Mouse (Mus musculus): ENCODE results near the gene Kap. TPM values are rescaled to one million over a fixed set of nuclear protein-coding genes. Genes with fewer than 3 reads are reported as not detected.
A peak's percentile ranks its signal among the peaks of the same experiment; 100 is the strongest.

The Kap gene
- polyA plus RNA-seq (2015; fragmentation: Nextera tagmentation; extraction: Ambion mirVana) = not detected in 2 replicates

DNA sequence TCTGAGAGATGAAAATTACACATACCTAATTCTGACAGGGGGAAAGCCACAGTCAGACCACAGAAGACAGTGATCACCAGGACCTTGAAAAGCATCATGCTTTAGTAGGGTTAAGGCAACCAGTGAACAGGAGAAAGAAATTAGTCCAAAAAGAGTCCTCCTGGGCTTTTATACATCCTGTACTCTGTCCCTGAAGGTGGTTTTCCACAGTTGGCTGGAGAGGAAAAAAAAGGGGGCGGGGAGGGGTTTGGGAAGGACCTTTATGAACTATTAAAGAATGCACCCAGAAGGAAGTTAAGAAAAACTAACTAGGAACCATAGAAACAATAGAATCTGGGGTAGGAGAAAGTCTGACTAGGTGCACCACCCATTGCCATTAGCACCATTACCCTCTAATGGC is at the start of gene Kap:
TSS of gene Kap (minus strand) at position 237 of the 400 bp plus-strand sequence.
- Histone ChIP-seq H3K27me3 (ENCODE audit: control insufficient read depth, insufficient read depth, low read length) (no peaks in the 10 kb centered on the region), H3K9me3 (ENCODE audit: control insufficient read depth, low read length) (no peaks in the 10 kb centered on the region), H3K36me3 (ENCODE audit: control insufficient read depth, insufficient read depth, low read length) (no peaks in the 10 kb centered on the region), H3K4me1 (replicated peaks; ENCODE audit: control insufficient read depth, insufficient read depth) (no peaks in the 10 kb centered on the region), H3K27ac (replicated peaks) (no peak within 1 kb of the TSS), H3K9ac (ENCODE audit: low read length) (no peak within 1 kb of the TSS), H3K4me2 (replicated peaks; ENCODE audit: low read depth) (no peak within 1 kb of the TSS), H3K4me3 (ENCODE audit: low read depth, low read length) (no peak within 1 kb of the TSS)
- ATAC-seq (ENCODE audit: low FRiP score, low TSS enrichment) (no peak), DNase-seq (ENCODE audit: low spot score) (no peak)
- 57% methylated on average over 1 of the region's 1 CpGs for WGBS
- no peak for TF ChIP-seq CTCF (IDR thresholded peaks at IDR 0.05; ENCODE audit: low read depth)
- TF ChIP-seq EP300 (optimal IDR thresholded peaks at IDR 0.05) = no peak

GRCm38 (mm10) chr6:133885871-133886415 is 32.4 kb upstream of the Kap start:
- no peak overlapping the region for H3K9ac ChIP-seq (ENCODE audit: low read length)
- no peaks in the 10 kb centered on the region for H3K27me3 ChIP-seq (ENCODE audit: control insufficient read depth, insufficient read depth, low read length)
- H3K9me3 ChIP-seq (ENCODE audit: control insufficient read depth, low read length) = no peaks in the 10 kb centered on the region
- ATAC-seq (ENCODE audit: low FRiP score, low TSS enrichment) (no peak), DNase-seq (ENCODE audit: low spot score) (no peak)
- no peak overlapping the region for H3K4me3 ChIP-seq (ENCODE audit: low read depth, low read length)
- no peaks in the 10 kb centered on the region for H3K36me3 ChIP-seq (ENCODE audit: control insufficient read depth, insufficient read depth, low read length)
- no peak overlapping the region for H3K27ac ChIP-seq (replicated peaks)
- no peaks in the 10 kb centered on the region for H3K4me1 ChIP-seq (replicated peaks; ENCODE audit: control insufficient read depth, insufficient read depth)
- 86% methylated on average over 5 of the region's 5 CpGs for WGBS
- TF ChIP-seq CTCF (IDR thresholded peaks at IDR 0.05; ENCODE audit: low read depth) (no peak), EP300 (optimal IDR thresholded peaks at IDR 0.05) (no peak)
- no peak overlapping the region for H3K4me2 ChIP-seq (replicated peaks; ENCODE audit: low read depth)

DNA sequence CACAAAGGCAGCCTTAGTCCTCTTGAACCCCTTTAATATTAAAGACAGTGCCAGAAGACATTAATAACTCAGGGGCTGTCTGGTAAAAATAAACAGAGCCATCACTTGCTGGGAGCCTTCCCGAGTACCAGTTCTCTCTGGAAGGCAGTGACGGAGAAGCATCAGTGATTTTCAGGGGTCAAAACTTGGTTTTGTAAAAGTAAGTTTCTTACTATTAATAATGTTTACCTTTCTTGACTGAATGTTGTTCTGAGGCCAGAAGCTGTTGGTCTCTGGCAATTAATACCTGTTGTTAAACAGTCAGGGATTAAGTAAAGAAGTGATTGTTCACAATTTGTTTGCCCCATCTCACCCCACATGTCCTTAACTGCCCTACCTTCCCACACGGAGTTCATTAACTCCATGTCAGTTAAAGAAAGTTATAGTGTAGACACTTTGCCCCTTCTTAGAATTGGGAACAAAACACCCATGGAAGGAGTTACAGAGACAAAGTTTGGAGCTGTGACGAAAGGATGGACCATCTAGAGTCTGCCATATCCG is 30.0 kb upstream of the Kap start:
- no peak overlapping the region for H3K9ac ChIP-seq (ENCODE audit: low read length)
- TF ChIP-seq EP300 (optimal IDR thresholded peaks at IDR 0.05) = no peak
- TF ChIP-seq CTCF (IDR thresholded peaks at IDR 0.05; ENCODE audit: low read depth) = no peak
- no peaks in the 10 kb centered on the region for H3K36me3 ChIP-seq (ENCODE audit: control insufficient read depth, insufficient read depth, low read length)
- ATAC-seq (ENCODE audit: low FRiP score, low TSS enrichment) = no peak
- H3K4me2 ChIP-seq (replicated peaks; ENCODE audit: low read depth) = no peak overlapping the region
- DNase-seq (ENCODE audit: low spot score) = no peak
- no peaks in the 10 kb centered on the region for H3K27me3 ChIP-seq (ENCODE audit: control insufficient read depth, insufficient read depth, low read length)
- H3K27ac ChIP-seq (replicated peaks) = no peak overlapping the region
- WGBS = 55% methylated on average over 5 of the region's 5 CpGs
- no peak overlapping the region for H3K4me3 ChIP-seq (ENCODE audit: low read depth, low read length)
- no peaks in the 10 kb centered on the region for H3K4me1 ChIP-seq (replicated peaks; ENCODE audit: control insufficient read depth, insufficient read depth)
- H3K9me3 ChIP-seq (ENCODE audit: control insufficient read depth, low read length) = no peaks in the 10 kb centered on the region

- WGBS = 24% methylated on average over 12 of the region's 12 CpGs
- ATAC-seq (ENCODE audit: low FRiP score, low TSS enrichment) (no peak), DNase-seq (ENCODE audit: low spot score) (peak; percentile 25)
- no peak overlapping the region for H3K9ac ChIP-seq (ENCODE audit: low read length)
- TF ChIP-seq CTCF (IDR thresholded peaks at IDR 0.05; ENCODE audit: low read depth) = peak; percentile 80
- TF ChIP-seq EP300 (optimal IDR thresholded peaks at IDR 0.05) = no peak
- H3K4me3 ChIP-seq (ENCODE audit: low read depth, low read length) = no peak overlapping the region
- H3K4me2 ChIP-seq (replicated peaks; ENCODE audit: low read depth) = no peak overlapping the region
- H3K36me3 ChIP-seq (ENCODE audit: control insufficient read depth, insufficient read depth, low read length) = no peaks in the 10 kb centered on the region
- H3K27ac ChIP-seq (replicated peaks) = no peak overlapping the region
- H3K27me3 ChIP-seq (ENCODE audit: control insufficient read depth, insufficient read depth, low read length) = no peaks in the 10 kb centered on the region
- H3K9me3 ChIP-seq (ENCODE audit: control insufficient read depth, low read length) = no peaks in the 10 kb centered on the region
- H3K4me1 ChIP-seq (replicated peaks; ENCODE audit: control insufficient read depth, insufficient read depth) = no peaks in the 10 kb centered on the region
These were observed 22.4 kb upstream of the Kap start for GRCm38 (mm10) chr6:133875906-133876462.

- ATAC-seq (ENCODE audit: low FRiP score, low TSS enrichment) (no peak), DNase-seq (ENCODE audit: low spot score) (no peak)
- H3K4me3 ChIP-seq (ENCODE audit: low read depth, low read length) = no peak overlapping the region
- H3K9me3 ChIP-seq (ENCODE audit: control insufficient read depth, low read length) = no peaks in the 10 kb centered on the region
- H3K9ac ChIP-seq (ENCODE audit: low read length) = no peak overlapping the region
- TF ChIP-seq EP300 (optimal IDR thresholded peaks at IDR 0.05) (no peak), CTCF (IDR thresholded peaks at IDR 0.05; ENCODE audit: low read depth) (no peak)
- no peak overlapping the region for H3K4me2 ChIP-seq (replicated peaks; ENCODE audit: low read depth)
- no peak overlapping the region for H3K27ac ChIP-seq (replicated peaks)
- H3K36me3 ChIP-seq (ENCODE audit: control insufficient read depth, insufficient read depth, low read length) = no peaks in the 10 kb centered on the region
- 66% methylated on average over 2 of the region's 2 CpGs for WGBS
- no peaks in the 10 kb centered on the region for H3K27me3 ChIP-seq (ENCODE audit: control insufficient read depth, insufficient read depth, low read length)
- no peaks in the 10 kb centered on the region for H3K4me1 ChIP-seq (replicated peaks; ENCODE audit: control insufficient read depth, insufficient read depth)
These were observed 19.1 kb upstream of the Kap start for GRCm38 (mm10) chr6:133872667-133873066.

GRCm38 (mm10) chr6:133871131-133871530 is 17.6 kb upstream of the Kap start:
- Histone ChIP-seq H3K27ac (replicated peaks) (no peak overlapping the region), H3K4me2 (replicated peaks; ENCODE audit: low read depth) (no peak overlapping the region), H3K4me3 (ENCODE audit: low read depth, low read length) (no peak overlapping the region), H3K9me3 (ENCODE audit: control insufficient read depth, low read length) (no peaks in the 10 kb centered on the region), H3K9ac (ENCODE audit: low read length) (no peak overlapping the region), H3K4me1 (replicated peaks; ENCODE audit: control insufficient read depth, insufficient read depth) (no peaks in the 10 kb centered on the region), H3K36me3 (ENCODE audit: control insufficient read depth, insufficient read depth, low read length) (no peaks in the 10 kb centered on the region), H3K27me3 (ENCODE audit: control insufficient read depth, insufficient read depth, low read length) (no peaks in the 10 kb centered on the region)
- DNase-seq (ENCODE audit: low spot score) (no peak), ATAC-seq (ENCODE audit: low FRiP score, low TSS enrichment) (no peak)
- 62% methylated on average over 1 of the region's 1 CpGs for WGBS
- TF ChIP-seq EP300 (optimal IDR thresholded peaks at IDR 0.05) (no peak), CTCF (IDR thresholded peaks at IDR 0.05; ENCODE audit: low read depth) (no peak)

All from stomach, postnatal 0 days (tissue).